ENCODE assay signal across 27 mouse cellular contexts in genomic region chr9:44191166-44191565, GRCm38 (mm10). TPM values are rescaled to one million over a fixed set of nuclear protein-coding genes. Genes with fewer than 3 reads are reported as not detected.
DNase-seq lines count a peak whose midpoint lies in the region; ATAC-seq and TF ChIP-seq lines count a peak whose summit lies in the region.
"Had no signal": no experiment of that assay in that cellular context is flagged by ENCODE, and none has a peak within 500 bp of the region (broad histone marks: within the 10 kb centered on the region; RNA-seq: fewer than 3 reads in every experiment).

No protein-coding gene starts in this region.

- DNase-seq in lung, postnatal 0 days (ENCODE audit: low spot score): peak; percentile 87
- no peak for DNase-seq in lung, postnatal 4 days
- DNase-seq in lung, postnatal 14 days: peak; percentile 14
- DNase-seq in gastrocnemius, postnatal 4 days (ENCODE audit: low spot score in 2 of 2): no peak
- DNase-seq: adrenal gland, postnatal 36 days; cerebellum, postnatal 14 days; embryo, embryonic 11 days; heart, adult 18-20 months; left cerebral cortex, postnatal 4 days; right cerebral cortex, adult 18-20 months; thymus, postnatal 36 days had no signal

- TF ChIP-seq EP300 in lung, postnatal 0 days (IDR thresholded peaks at IDR 0.05): peak; percentile 88

- H3K9me3 ChIP-seq in lung, postnatal 0 days (ENCODE audit: low read length): no peaks in the 10 kb centered on the region
- H3K9me3 ChIP-seq in forebrain, embryonic 12.5 days: no peaks in the 10 kb centered on the region
- no peaks in the 10 kb centered on the region for H3K9me3 ChIP-seq in kidney, embryonic 16.5 days (ENCODE audit: low read length)
- H3K9me3 ChIP-seq: forebrain, embryonic 10.5 days; heart, embryonic 15.5 days; neural tube, embryonic 12.5 days had no signal

- TF ChIP-seq CTCF in lung, postnatal 0 days (IDR thresholded peaks at IDR 0.05): no peak

- peak; percentile 63 for ATAC-seq in lung, postnatal 0 days
- no peak for ATAC-seq in forebrain, embryonic 12.5 days (ENCODE audit: low FRiP score)
- ATAC-seq in kidney, embryonic 16.5 days (ENCODE audit: low FRiP score, low TSS enrichment): no peak
- ATAC-seq: activated CD4-positive, CD25-positive, alpha-beta regulatory T cell, adult 4 months; CD4-positive, CD25-positive, alpha-beta regulatory T cell, adult 4 months; hindbrain, postnatal 0 days; intestine, postnatal 0 days had no signal

- H3K4me1 ChIP-seq in lung, postnatal 0 days (ENCODE audit: insufficient read depth, low read depth, low read length): no peaks in the 10 kb centered on the region
- peaks cover 5% of the 10 kb centered on the region; the same call in 1 of the 2 replicates for H3K4me1 ChIP-seq in brown adipose tissue, adult 24 weeks (ENCODE audit: control insufficient read depth, insufficient read depth, insufficient read length, low read length)
- H3K4me1 ChIP-seq in forebrain, embryonic 12.5 days: peaks cover 9% of the 10 kb centered on the region; the same call in 1 of the 2 replicates
- H3K4me1 ChIP-seq in kidney, embryonic 16.5 days (ENCODE audit: insufficient read depth, low read length): no peaks in the 10 kb centered on the region
- H3K4me1 ChIP-seq: forebrain, embryonic 10.5 days; neural tube, embryonic 12.5 days had no signal

- H3K4me3 ChIP-seq in lung, postnatal 0 days (ENCODE audit: low read depth, low read length): no peak overlapping the region
- no peak overlapping the region for H3K4me3 ChIP-seq in brown adipose tissue, adult 24 weeks (ENCODE audit: insufficient read depth, low read depth, low read length)
- H3K4me3 ChIP-seq in forebrain, embryonic 12.5 days (replicated peaks): no peak overlapping the region
- H3K4me3 ChIP-seq in kidney, embryonic 16.5 days (ENCODE audit: low read length): no peak overlapping the region
- H3K4me3 ChIP-seq: forebrain, embryonic 10.5 days; heart, embryonic 15.5 days; neural tube, embryonic 12.5 days had no signal

- H3K4me2 ChIP-seq in lung, postnatal 0 days (replicated peaks; ENCODE audit: low read depth, low read length): no peak overlapping the region
- H3K4me2 ChIP-seq in forebrain, embryonic 12.5 days: no peak overlapping the region
- no peak overlapping the region for H3K4me2 ChIP-seq in kidney, embryonic 16.5 days (replicated peaks; ENCODE audit: low read depth, low read length)
- H3K4me2 ChIP-seq: heart, embryonic 15.5 days; liver, embryonic 11.5 days; midbrain, embryonic 11.5 days; neural tube, embryonic 12.5 days had no signal

- no peak overlapping the region for H3K27ac ChIP-seq in lung, postnatal 0 days (ENCODE audit: low read length)
- peak overlapping the region; percentile 1; the same call in 1 of the 2 replicates for H3K27ac ChIP-seq in brown adipose tissue, adult 24 weeks (replicated peaks; ENCODE audit: low read depth, low read length)
- H3K27ac ChIP-seq in forebrain, embryonic 12.5 days: no peak overlapping the region
- H3K27ac ChIP-seq in kidney, embryonic 16.5 days (ENCODE audit: low read length): no peak overlapping the region
- H3K27ac ChIP-seq: forebrain, embryonic 10.5 days; heart, embryonic 15.5 days; hindbrain, postnatal 0 days; kidney, postnatal 0 days; neural tube, embryonic 12.5 days had no signal

- 50% methylated on average over 3 of the region's 3 CpGs for WGBS in lung, postnatal 0 days
- 77% methylated on average over 3 of the region's 3 CpGs for WGBS in forebrain, embryonic 12.5 days
- WGBS in kidney, embryonic 16.5 days: 57% methylated on average over 3 of the region's 3 CpGs

- no peaks in the 10 kb centered on the region for H3K27me3 ChIP-seq in lung, postnatal 0 days (replicated peaks; ENCODE audit: insufficient read depth, low read length)
- no peaks in the 10 kb centered on the region for H3K27me3 ChIP-seq in forebrain, embryonic 12.5 days
- H3K27me3 ChIP-seq in kidney, embryonic 16.5 days (ENCODE audit: insufficient read depth, low read length): no peaks in the 10 kb centered on the region
- H3K27me3 ChIP-seq: heart, embryonic 15.5 days; neural tube, embryonic 12.5 days had no signal

- H3K9ac ChIP-seq in lung, postnatal 0 days (replicated peaks; ENCODE audit: low read depth): no peak overlapping the region
- H3K9ac ChIP-seq in forebrain, embryonic 12.5 days: no peak overlapping the region
- no peak overlapping the region for H3K9ac ChIP-seq in kidney, embryonic 16.5 days (replicated peaks; ENCODE audit: low read length)
- H3K9ac ChIP-seq: heart, embryonic 15.5 days; neural tube, embryonic 12.5 days had no signal

- no peaks in the 10 kb centered on the region for H3K36me3 ChIP-seq in lung, postnatal 0 days (ENCODE audit: insufficient read depth, low read length)
- 0 out of 2 replicates have a peak, but pooled peaks cover 4% of the 10 kb centered on the region for H3K36me3 ChIP-seq in forebrain, embryonic 12.5 days (replicated peaks)
- peaks cover 4% of the 10 kb centered on the region; the same call in 1 of the 2 replicates for H3K36me3 ChIP-seq in kidney, embryonic 16.5 days (ENCODE audit: insufficient read depth, low read length)
- H3K36me3 ChIP-seq: heart, embryonic 15.5 days; neural tube, embryonic 12.5 days had no signal

RNA-seq across cellular contexts. Expression of gene Cbl, which starts 42.7 kb away (rescaled TPM):
- polyA plus RNA-seq in lung, postnatal 0 days (2015; fragmentation: Nextera tagmentation; extraction: Ambion mirVana): 6.8 and 9.3 TPM in 2 replicates
- polyA plus RNA-seq in brown adipose tissue, adult 24 weeks (2012; ENCODE audit: insufficient read depth, insufficient read length, missing spikeins): 10.8 and 11.6 TPM in 2 replicates
- 28.7 and 34.3 TPM in 2 replicates for polyA plus RNA-seq in forebrain, embryonic 12.5 days (2016; fragmentation: Nextera tagmentation; extraction: Ambion mirVana)
- 17.6 and 24.0 TPM in 2 replicates for polyA plus RNA-seq in kidney, embryonic 16.5 days (2015; fragmentation: Nextera tagmentation; extraction: Ambion mirVana)
- total RNA-seq in gastrocnemius, postnatal 4 days (2021): 10 to 100 TPM; 25.4 to 28.7 TPM

RNA-seq across cellular contexts. Expression of gene Ccdc153, which starts 49.3 kb away (rescaled TPM):
- polyA plus RNA-seq in lung, postnatal 0 days (2015; fragmentation: Nextera tagmentation; extraction: Ambion mirVana): 59.6 and 60.0 TPM in 2 replicates
- not detected in 2 replicates for polyA plus RNA-seq in brown adipose tissue, adult 24 weeks (2012; ENCODE audit: insufficient read depth, insufficient read length, missing spikeins)
- polyA plus RNA-seq in forebrain, embryonic 12.5 days (2016; fragmentation: Nextera tagmentation; extraction: Ambion mirVana): not detected in 2 replicates
- not detected in 2 replicates for polyA plus RNA-seq in kidney, embryonic 16.5 days (2015; fragmentation: Nextera tagmentation; extraction: Ambion mirVana)
- not detected for total RNA-seq in gastrocnemius, postnatal 4 days (2021)
- total RNA-seq: ES-E14; gastrocnemius, adult 18-20 months; hematopoietic stem cell, adult 5-6 weeks had no signal
- polyA plus RNA-seq: activated CD4-positive, CD25-positive, alpha-beta regulatory T cell, adult 4 months; CD4-positive, CD25-positive, alpha-beta regulatory T cell, adult 4 months; forebrain, embryonic 10.5 days; intestine, postnatal 0 days; kidney, postnatal 0 days; liver, embryonic 11.5 days; midbrain, embryonic 11.5 days; neural tube, embryonic 12.5 days had no signal

RNA-seq across cellular contexts. Expression of gene Mcam, which starts 56.9 kb away (rescaled TPM):
- polyA plus RNA-seq in lung, postnatal 0 days (2015; fragmentation: Nextera tagmentation; extraction: Ambion mirVana): 113 and 116 TPM in 2 replicates
- polyA plus RNA-seq in brown adipose tissue, adult 24 weeks (2012; ENCODE audit: insufficient read depth, insufficient read length, missing spikeins): 27.8 and 28.1 TPM in 2 replicates
- polyA plus RNA-seq in forebrain, embryonic 12.5 days (2016; fragmentation: Nextera tagmentation; extraction: Ambion mirVana): 13.4 and 14.2 TPM in 2 replicates
- polyA plus RNA-seq in kidney, embryonic 16.5 days (2015; fragmentation: Nextera tagmentation; extraction: Ambion mirVana): 54.3 and 60.3 TPM in 2 replicates
- total RNA-seq in gastrocnemius, postnatal 4 days (2021): 100 to 1,000 TPM; 156 to 169 TPM

Comparison
In these comparisons a context has a peak if more than half of its experiments do, and no peak if none do; other contexts are left out.
1. DNase-seq: peak in lung, postnatal 0 days (single experiment) and lung, postnatal 14 days (single experiment); none in lung, postnatal 4 days (0 of 2) and gastrocnemius, postnatal 4 days (0 of 2).
2. RNA of gene Ccdc153, which starts 49.3 kb away (polyA plus RNA-seq): 59.6 to 60.0 TPM in lung, postnatal 0 days; not detected in kidney, embryonic 16.5 days, not detected in brown adipose tissue, adult 24 weeks and not detected in forebrain, embryonic 12.5 days; every median in the first group is over 10 times any median in the second.